In the genomic region with DNA sequence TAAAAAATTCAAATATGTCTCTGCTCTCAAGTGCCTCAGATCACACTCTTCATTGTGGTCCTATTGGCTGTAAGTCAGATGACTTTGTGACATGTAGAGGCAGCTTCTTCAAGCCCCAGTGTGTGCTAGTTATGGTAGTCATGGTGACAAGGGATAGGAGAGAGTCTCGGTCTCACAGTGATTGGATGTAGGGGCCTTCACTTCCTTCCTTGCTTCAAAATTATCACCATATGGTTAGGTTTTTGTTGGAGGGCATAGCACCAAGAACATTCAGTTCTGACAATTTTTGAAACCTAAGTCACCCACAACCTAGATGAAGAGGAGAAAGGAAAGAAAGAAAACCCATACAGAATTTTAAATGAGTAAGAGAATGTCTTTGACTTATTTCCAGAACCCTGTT, we compare ENCODE assay signal across 28 mouse cellular contexts.
"Had no signal": no experiment of that assay in that cellular context is flagged by ENCODE, and none has a peak within 500 bp of the region (broad histone marks: within the 10 kb centered on the region; RNA-seq: fewer than 3 reads in every experiment).

No protein-coding gene starts in this region.

- H3K4me2 ChIP-seq: heart, embryonic 11.5 days; heart, embryonic 13.5 days; heart, embryonic 15.5 days; hindbrain, embryonic 13.5 days; hindbrain, embryonic 15.5 days; intestine, embryonic 15.5 days; limb, embryonic 12.5 days; liver, embryonic 11.5 days; liver, embryonic 13.5 days; liver, embryonic 15.5 days had no signal

- H3K36me3 ChIP-seq: heart, embryonic 13.5 days; heart, embryonic 15.5 days; hindbrain, embryonic 13.5 days; hindbrain, embryonic 15.5 days; intestine, embryonic 15.5 days; limb, embryonic 10.5 days; limb, embryonic 12.5 days; liver, embryonic 13.5 days; liver, embryonic 15.5 days had no signal

- H3K4me3 ChIP-seq: gastrocnemius, adult 2 months; heart, embryonic 13.5 days; heart, embryonic 15.5 days; hindbrain, embryonic 13.5 days; hindbrain, embryonic 15.5 days; intestine, embryonic 15.5 days; layer of hippocampus, adult 2 months; left cerebral cortex, adult 2 months; limb, embryonic 10.5 days; limb, embryonic 12.5 days; liver, embryonic 13.5 days; liver, embryonic 15.5 days had no signal

- H3K27ac ChIP-seq: gastrocnemius, adult 2 months; heart, embryonic 13.5 days; heart, embryonic 15.5 days; hindbrain, embryonic 13.5 days; hindbrain, embryonic 15.5 days; hindbrain, postnatal 0 days; intestine, embryonic 15.5 days; layer of hippocampus, adult 2 months; left cerebral cortex, adult 2 months; limb, embryonic 10.5 days; limb, embryonic 12.5 days; liver, embryonic 13.5 days; liver, embryonic 15.5 days had no signal

- DNase-seq: gastrocnemius, adult 2 months; gastrocnemius, postnatal 10 days; gastrocnemius, postnatal 25 days; heart, adult 18-20 months; heart, postnatal 14 days; heart, postnatal 36 days; kidney, adult 18-20 months; kidney, adult 8-10 months; kidney, postnatal 10 days; kidney, postnatal 25 days; kidney, postnatal 4 days; liver; liver, embryonic 13.5 days had no signal

- H3K9me3 ChIP-seq: heart, embryonic 13.5 days; heart, embryonic 15.5 days; hindbrain, embryonic 13.5 days; hindbrain, embryonic 15.5 days; intestine, embryonic 15.5 days; limb, embryonic 10.5 days; limb, embryonic 12.5 days; liver, embryonic 13.5 days; liver, embryonic 15.5 days had no signal

- H3K27me3 ChIP-seq: limb, embryonic 12.5 days had no signal

- H3K9ac ChIP-seq: heart, embryonic 13.5 days; heart, embryonic 15.5 days; hindbrain, embryonic 13.5 days; hindbrain, embryonic 15.5 days; intestine, embryonic 15.5 days; limb, embryonic 12.5 days; liver, embryonic 13.5 days; liver, embryonic 15.5 days had no signal

- ATAC-seq: hindbrain, postnatal 0 days; inflammation-experienced regulatory T-cells, adult 6 months; intestine, embryonic 15.5 days; intestine, postnatal 0 days had no signal
